Mouse (Mus musculus) erythroid progenitor cell, adult 5-6 weeks (primary cell): Measurements from ENCODE around the gene Gbgt1. TPM values are rescaled to one million over a fixed set of nuclear protein-coding genes. Genes with fewer than 3 reads are reported as not detected.
"Not testable (repeated sequence)": the region's sequence is repeated elsewhere in the genome, so short reads cannot be mapped to it uniquely, and the experiment has no call there.

Source experiments
- ATAC-seq: replicated peaks from 2 replicates; pipeline ENCODE4 v1.8.0; 2016; ENCODE audit warnings: moderate number of reproducible peaks, mild to moderate bottlenecking, moderate TSS enrichment, inconsistent platforms; ENCODE audit not compliant: poor library complexity, low FRiP score, severe bottlenecking
- total RNA-seq, 2 experiments: library from RNA; stranded (forward) in 1 of 2; stranded (reverse) in 1 of 2; fragments of 150-400 nt in 1 of 2; fragments of 186-747, 209-891 nt in 1 of 2; gene quantifications; 2 replicates each; pipeline versions ENCODE4 v1.2.3 to v1.2.4; 2015 to 2017; ENCODE audit warnings: low replicate concordance in 2 of 2

Gbgt1 gene
- 2.9 TPM in 1 of 2 replicates, not detected in the other for total RNA-seq (2015; ENCODE audit: low replicate concordance)
- total RNA-seq (2017; ENCODE audit: low replicate concordance) = 0.39 and 4.9 TPM in 2 replicates

GRCm38 (mm10) chr2:28496671-28497070, at the start of gene Gbgt1:
Gene Gbgt1, plus strand, starts transcription at chr2:28496891.
- ATAC-seq = no peak

GRCm38 (mm10) chr2:28447315-28447670, 49.4 kb upstream of the Gbgt1 start:
- ATAC-seq = no peak

- ATAC-seq = no peak
Measured at GRCm38 (mm10) chr2:28451663-28452062, 45.0 kb upstream of the Gbgt1 start.

GRCm38 (mm10) chr2:28453539-28453938, 43.2 kb upstream of the Gbgt1 start:
- ATAC-seq = no peak

- ATAC-seq = peak; percentile 39; the same call in 1 of the 2 replicates
Measured at GRCm38 (mm10) chr2:28456616-28457015, 40.1 kb upstream of the Gbgt1 start.

GRCm38 (mm10) chr2:28463919-28464318, 32.8 kb upstream of the Gbgt1 start:
- peak; percentile 56 for ATAC-seq

- no peak for ATAC-seq
Measured at GRCm38 (mm10) chr2:28464919-28465318, 31.8 kb upstream of the Gbgt1 start.

GRCm38 (mm10) chr2:28465836-28466518, 30.7 kb upstream of the Gbgt1 start, which contains the start of gene 1700007K13Rik:
Gene 1700007K13Rik, minus strand, starts transcription at chr2:28466332.
- no peak for ATAC-seq

- peak; percentile 65 for ATAC-seq
Measured at GRCm38 (mm10) chr2:28467860-28468485, 28.7 kb upstream of the Gbgt1 start, which contains the start of gene Mrps2. Gene Mrps2, plus strand, starts transcription at chr2:28468066.

- ATAC-seq = no peak
Measured at GRCm38 (mm10) chr2:28468486-28469225, 28.0 kb upstream of the Gbgt1 start.

- no peak for ATAC-seq
Measured at GRCm38 (mm10) chr2:28469461-28469860, 27.2 kb upstream of the Gbgt1 start.

- no peak for ATAC-seq
Measured at GRCm38 (mm10) chr2:28470591-28470990, 26.1 kb upstream of the Gbgt1 start.

- ATAC-seq = not testable (repeated sequence)
Measured at GRCm38 (mm10) chr2:28472011-28472410, 24.7 kb upstream of the Gbgt1 start.

GRCm38 (mm10) chr2:28477993-28478392, 18.7 kb upstream of the Gbgt1 start:
- ATAC-seq = not testable (repeated sequence)

- ATAC-seq = no peak
Measured at GRCm38 (mm10) chr2:28479208-28480204, 17.2 kb upstream of the Gbgt1 start.

GRCm38 (mm10) chr2:28483861-28484260, 12.8 kb upstream of the Gbgt1 start:
- no peak for ATAC-seq

GRCm38 (mm10) chr2:28494521-28494920, 2.2 kb upstream of the Gbgt1 start:
- no peak for ATAC-seq

- ATAC-seq = no peak
Measured at GRCm38 (mm10) chr2:28495207-28495756, 1.4 kb upstream of the Gbgt1 start.
